Mouse (Mus musculus) cerebellum, adult 2 months (tissue): Measurements from ENCODE around the gene Olfr1368. TPM values are rescaled to one million over a fixed set of nuclear protein-coding genes. Genes with fewer than 3 reads are reported as not detected.
A peak's percentile ranks its signal among the peaks of the same experiment; 100 is the strongest.

ENCODE experiments used
- DNase-seq, 2 experiments: peaks; one replicate each; pipeline ENCODE4 v3.0.0; 2021
- H3K27ac ChIP-seq: fragments of 200-500 bp; 2 replicates; pipeline ENCODE4 v1.5.1; 2012; ENCODE audit warnings: low read length, control low read depth, inconsistent platforms; ENCODE audit not compliant: insufficient read depth
- H3K27me3 ChIP-seq: fragments of 200-500 bp; 2 replicates; pipeline ENCODE4 v1.6.1; 2012; ENCODE audit warnings: inconsistent platforms, mild to moderate bottlenecking, low read length, moderate library complexity; ENCODE audit not compliant: control insufficient read depth, insufficient read depth
- H3K4me1 ChIP-seq: fragments of 200-500 bp; 2 replicates; pipeline ENCODE4 v1.6.1; 2011; ENCODE audit warnings: low read length; ENCODE audit not compliant: control insufficient read depth, insufficient read depth
- H3K4me3 ChIP-seq: fragments of 200-500 bp; replicated peaks from 2 replicates; pipeline ENCODE3; 2011; ENCODE audit warnings: mild to moderate bottlenecking, low read depth, low read length, control low read depth; ENCODE audit not compliant: insufficient read depth
- CTCF ChIP-seq: fragments of 200-500 bp; IDR thresholded peaks from 2 replicates; pipeline ENCODE4 v1.5.1; 2011; ENCODE audit warnings: low read depth, mild to moderate bottlenecking, control low read depth, low read length, moderate library complexity, borderline replicate concordance; ENCODE audit not compliant: insufficient read depth
- POLR2A ChIP-seq: fragments of 200-500 bp; IDR thresholded peaks from 2 replicates; pipeline ENCODE4 v1.6.1; 2011; ENCODE audit warnings: low read length, control low read depth, borderline replicate concordance; ENCODE audit not compliant: insufficient read depth
- WGBS: fragments of 180-500 bp; shearing (Covaris S2); methylation state at CpG from one replicate; pipeline ENCODE4 v1.1.7; 2018; 5-methylcytosine and 5-hydroxymethylcytosine counted together
- polyA plus RNA-seq: library from polyadenylated mRNA; depleted of rRNA; stranded (reverse); fragments of >200 nt; gene quantifications from 2 replicates; pipeline ENCODE4 v1.2.3, GENCODE M21; 2012

Gene Olfr1368
- polyA plus RNA-seq, 1 experiment, result not detected

DNA sequence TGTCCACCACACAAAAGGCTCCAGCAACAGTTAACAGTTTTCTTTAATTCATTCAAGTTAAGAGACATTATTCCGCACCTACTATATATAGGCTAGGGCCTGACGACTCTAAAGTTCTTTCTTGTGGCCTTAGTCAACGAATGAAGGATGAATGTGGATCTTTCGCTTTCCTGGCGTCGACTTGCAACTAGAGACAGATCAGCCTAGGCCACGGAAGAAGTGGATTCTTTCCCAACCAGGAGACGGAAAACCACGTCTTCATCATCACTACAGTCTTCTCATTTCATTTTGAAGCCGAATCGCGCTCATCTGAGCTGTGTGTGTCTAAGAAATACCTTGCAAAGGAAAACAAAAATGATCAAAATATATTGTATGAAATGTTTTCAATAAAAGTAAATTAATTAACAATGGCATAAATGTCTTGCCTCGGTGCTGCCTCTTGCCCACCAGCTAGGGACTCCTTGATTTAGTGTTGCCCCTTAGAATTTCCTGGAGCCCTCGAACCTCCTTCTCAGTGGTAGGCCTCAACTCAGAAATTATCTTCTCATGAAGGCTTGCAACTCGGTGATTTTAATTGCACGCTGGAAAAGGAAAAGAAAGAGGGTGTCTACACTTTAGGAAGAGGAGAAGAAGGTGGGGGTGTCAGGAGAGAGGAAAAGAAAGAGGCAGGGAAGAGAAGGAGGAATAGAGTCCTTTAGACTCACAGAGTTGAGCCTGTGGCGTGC, 24.9 kb upstream of the Olfr1368 start:
- Histone ChIP-seq H3K4me3 (peak overlapping the region; percentile 30), H3K27ac (no peak overlapping the region), H3K4me1 (no peaks in the 10 kb centered on the region), H3K27me3 (no peaks in the 10 kb centered on the region)
- TF ChIP-seq POLR2A, result no peak
- TF ChIP-seq CTCF, result no peak
- DNase-seq, result no peak
- 74% methylated on average over 17 of the region's 17 CpGs for WGBS

DNA sequence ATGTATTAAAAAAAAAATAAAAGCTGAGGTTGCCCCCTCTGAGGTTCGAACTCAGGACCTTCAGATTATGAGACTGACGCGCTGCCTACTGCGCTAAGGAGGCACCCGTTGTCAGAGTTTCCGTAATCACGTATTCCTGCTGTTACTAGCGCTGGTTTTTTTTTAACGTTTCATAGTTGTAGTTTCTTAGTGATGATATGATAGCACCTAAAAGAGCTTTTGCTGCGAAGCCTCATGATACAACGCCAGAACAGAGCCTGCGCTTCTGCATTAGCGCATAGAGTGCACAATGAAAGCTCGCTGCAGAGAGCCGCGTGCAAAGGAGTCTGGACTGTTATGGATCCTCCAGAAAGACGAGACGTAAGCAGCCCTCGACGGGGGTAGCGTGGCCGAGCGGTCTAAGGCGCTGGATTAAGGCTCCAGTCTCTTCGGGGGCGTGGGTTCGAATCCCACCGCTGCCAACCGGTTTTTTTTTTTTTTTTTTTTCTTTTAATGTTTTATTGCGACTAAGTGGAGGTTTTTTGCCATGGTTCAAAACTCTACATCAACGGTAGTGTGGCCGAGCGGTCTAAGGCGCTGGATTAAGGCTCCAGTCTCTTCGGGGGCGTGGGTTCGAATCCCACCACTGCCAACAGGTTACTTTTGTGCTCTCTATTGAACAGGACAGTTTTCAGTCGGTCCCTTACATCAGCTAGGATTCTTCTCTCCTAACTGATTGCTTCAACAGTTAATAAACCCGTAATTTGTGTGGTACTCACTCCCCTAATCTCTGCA, 24.2 kb upstream of the Olfr1368 start:
- 1% methylated on average over 39 of the region's 39 CpGs for WGBS
- Histone ChIP-seq H3K4me1 (no peaks in the 10 kb centered on the region), H3K27ac (no peak overlapping the region), H3K4me3 (peak overlapping the region; percentile 83), H3K27me3 (no peaks in the 10 kb centered on the region)
- peak; percentile 75 to 81 for DNase-seq
- TF ChIP-seq CTCF, result no peak
- no peak for TF ChIP-seq POLR2A

DNA sequence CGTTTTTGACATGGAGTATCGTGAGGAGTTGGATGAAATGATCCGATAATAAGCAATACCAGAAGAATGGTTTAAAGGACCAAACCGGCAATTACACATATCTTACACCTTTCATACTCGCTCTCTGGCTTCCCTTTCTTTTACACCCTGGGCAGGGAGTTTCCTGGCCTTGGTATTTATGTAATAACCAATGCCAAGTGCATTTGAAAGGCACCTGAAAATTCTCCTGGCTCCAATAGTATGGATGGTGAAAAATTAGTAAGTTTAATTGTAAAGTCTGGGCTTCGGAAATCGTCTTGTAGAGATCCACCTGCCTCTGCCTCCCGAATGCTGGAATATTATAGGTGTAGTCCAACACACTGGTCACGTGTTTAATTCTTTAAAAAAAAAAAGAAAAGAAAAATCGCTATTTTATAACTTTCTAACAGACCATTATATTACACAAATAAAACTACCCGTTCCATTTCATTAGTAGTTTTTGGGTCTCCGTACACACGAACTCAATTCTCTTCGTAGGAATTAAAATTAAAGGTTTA, 23.5 kb upstream of the Olfr1368 start:
- no peaks in the 10 kb centered on the region for H3K27me3 ChIP-seq
- WGBS, result 3% methylated on average over 14 of the region's 14 CpGs
- H3K27ac ChIP-seq, result no peak overlapping the region
- TF ChIP-seq CTCF, result no peak
- TF ChIP-seq POLR2A, result no peak
- peak in 1 of 2 experiments; percentile 28 for DNase-seq
- peak overlapping the region; percentile 83 for H3K4me3 ChIP-seq
- no peaks in the 10 kb centered on the region for H3K4me1 ChIP-seq

DNA sequence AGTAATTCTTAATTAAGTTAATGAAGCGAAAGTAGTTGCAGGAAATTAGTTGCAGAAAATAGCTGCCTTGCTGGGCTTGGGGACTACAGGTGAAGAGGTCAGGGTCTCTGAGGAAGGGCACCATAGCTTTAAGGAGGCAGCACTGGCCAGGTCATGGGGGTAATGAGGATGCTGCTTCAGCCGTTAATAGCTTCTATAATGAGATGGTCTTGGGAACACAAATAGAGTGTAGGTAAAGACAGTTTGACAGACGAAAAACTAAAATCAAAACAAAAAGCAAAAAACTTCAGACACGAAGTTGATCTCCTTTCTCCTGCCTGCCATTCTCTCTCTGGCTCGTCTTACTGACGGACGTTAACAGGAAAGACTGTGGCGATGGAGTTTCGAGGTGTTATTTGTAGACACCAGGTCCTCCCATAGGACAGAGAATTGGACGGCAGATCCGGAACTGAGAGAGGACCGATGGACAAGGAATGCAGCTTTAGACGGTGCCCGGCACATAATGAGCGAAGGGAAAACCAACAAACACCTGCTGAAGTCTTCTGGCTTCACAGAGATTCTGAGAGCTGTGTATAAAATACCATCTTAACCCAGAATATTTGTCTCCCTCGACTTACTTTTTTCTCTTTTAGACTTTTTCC, 22.8 kb upstream of the Olfr1368 start:
- DNase-seq, result peak; percentile 55
- Histone ChIP-seq H3K27me3 (no peaks in the 10 kb centered on the region), H3K4me1 (no peaks in the 10 kb centered on the region), H3K27ac (no peak overlapping the region), H3K4me3 (peak overlapping the region; percentile 83)
- under 1% methylated on average over 16 of the region's 16 CpGs for WGBS
- TF ChIP-seq POLR2A, result no peak
- TF ChIP-seq CTCF, result no peak

DNA sequence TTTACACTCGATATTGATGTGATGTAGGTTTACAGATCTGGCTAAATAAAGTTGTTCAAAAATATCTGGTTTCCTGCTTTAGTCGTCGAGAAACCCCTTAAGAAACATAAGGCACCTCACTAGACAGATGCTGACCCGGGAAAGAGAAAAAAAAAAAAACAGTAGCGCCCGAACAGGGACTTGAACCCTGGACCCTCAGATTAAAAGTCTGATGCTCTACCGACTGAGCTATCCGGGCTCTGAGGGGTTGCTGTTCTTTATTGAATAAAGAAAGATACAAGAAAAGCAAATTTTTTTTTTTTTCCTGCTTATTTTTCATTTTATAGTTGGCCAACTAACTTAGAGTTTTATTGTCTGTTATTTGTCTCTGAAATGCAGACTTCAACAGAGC, 22.2 kb upstream of the Olfr1368 start:
- Histone ChIP-seq H3K4me1 (no peaks in the 10 kb centered on the region), H3K27me3 (no peaks in the 10 kb centered on the region), H3K4me3 (peak overlapping the region; percentile 33), H3K27ac (no peak overlapping the region)
- under 1% methylated on average over 8 of the region's 8 CpGs for WGBS
- TF ChIP-seq POLR2A (no peak), CTCF (no peak)
- peak in 1 of 2 experiments; percentile 46 for DNase-seq

DNA sequence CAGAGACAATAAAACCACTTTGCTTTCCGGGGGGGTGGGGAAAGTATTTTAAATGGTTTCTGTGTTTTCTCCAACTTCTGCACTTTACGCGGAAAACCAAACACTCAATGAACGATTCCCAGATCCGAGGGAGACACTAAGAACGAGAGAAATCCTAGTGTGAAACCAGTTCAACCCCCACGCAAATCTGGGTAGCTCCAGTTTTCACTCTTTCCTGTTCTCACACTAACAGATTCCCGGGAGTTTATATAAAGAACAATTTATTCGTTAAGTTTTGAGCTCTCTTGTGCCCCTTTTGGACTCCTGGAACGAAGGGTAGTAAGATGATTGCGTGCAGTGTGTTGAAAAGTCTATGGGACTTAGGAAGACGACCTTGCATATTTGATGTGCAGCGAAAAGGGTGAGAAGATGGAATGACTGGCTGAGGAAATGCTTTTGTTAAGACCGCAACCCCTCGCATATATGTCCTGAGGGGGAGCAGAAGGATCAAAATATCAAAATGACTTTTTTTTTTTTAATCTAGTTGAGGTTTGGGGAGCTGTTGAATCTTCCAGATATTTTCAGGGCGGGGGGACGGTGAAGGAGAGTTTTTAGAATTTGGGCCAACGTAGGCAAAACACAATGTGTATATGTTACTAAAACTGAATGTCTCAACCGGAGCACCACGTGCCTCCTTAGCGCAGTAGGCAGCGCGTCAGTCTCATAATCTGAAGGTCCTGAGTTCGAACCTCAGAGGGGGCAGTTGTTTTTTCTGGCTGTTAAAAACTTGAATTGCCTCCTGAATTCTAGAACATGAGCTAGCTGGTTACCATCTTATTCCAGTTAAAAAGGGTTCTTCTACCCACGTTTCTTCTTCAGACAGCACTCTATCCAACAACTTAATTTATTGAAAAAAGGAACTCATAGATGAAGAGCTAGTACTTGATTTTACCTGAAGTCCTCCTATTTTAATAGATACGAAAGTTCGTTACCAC, 21.6 kb upstream of the Olfr1368 start:
- Histone ChIP-seq H3K4me1 (no peaks in the 10 kb centered on the region), H3K27me3 (no peaks in the 10 kb centered on the region), H3K27ac (no peak overlapping the region), H3K4me3 (peak overlapping the region; percentile 33)
- DNase-seq, result peak; percentile 81 to 83
- 1% methylated on average over 27 of the region's 27 CpGs for WGBS
- TF ChIP-seq POLR2A, result no peak
- no peak for TF ChIP-seq CTCF

DNA sequence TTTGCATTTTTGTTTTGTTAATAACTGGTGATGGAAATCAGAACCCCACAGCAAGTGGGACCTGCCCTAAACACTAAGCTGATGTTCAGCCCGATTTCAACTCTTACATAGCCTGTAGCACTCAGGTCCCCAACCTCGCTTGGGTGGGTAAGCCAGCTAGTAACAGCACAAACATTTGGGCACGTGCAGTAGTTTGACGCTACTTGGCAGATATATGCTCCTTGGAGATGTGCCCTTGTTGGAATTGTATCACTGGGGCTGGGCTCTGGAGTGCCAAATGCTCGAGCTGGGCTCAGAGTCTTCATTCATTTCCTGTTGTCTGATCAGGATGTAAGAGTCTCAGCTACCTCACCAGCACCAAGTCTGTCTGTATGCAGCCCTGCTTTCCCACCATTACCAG, 16.9 kb upstream of the Olfr1368 start:
- TF ChIP-seq POLR2A (no peak), CTCF (no peak)
- Histone ChIP-seq H3K4me3 (no peak overlapping the region), H3K27ac (no peak overlapping the region), H3K4me1 (no peaks in the 10 kb centered on the region), H3K27me3 (no peaks in the 10 kb centered on the region)
- DNase-seq, result no peak
- WGBS, result 32% methylated on average over 5 of the region's 5 CpGs
